Mouse (Mus musculus): Measurements from ENCODE around the gene Gm28308.

DNA sequence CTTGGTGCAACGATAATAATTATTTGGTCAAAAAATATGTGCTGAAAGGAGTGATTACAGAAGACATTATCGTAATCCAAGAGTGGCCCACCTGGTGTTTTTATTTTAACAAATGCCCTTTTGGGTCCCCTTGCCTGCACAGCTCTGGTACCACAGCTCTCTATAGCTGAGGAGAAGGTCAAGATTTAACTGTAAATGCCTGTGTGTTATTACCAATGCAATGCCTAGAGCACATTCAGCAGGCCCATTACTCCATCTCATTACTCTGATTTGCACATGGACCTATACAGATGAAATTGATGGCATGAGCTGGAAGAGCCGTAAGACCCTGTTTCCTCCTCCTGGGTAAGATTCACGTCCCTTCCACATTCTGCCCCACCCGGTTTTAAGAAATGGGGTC, 74.0 kb downstream of the Gm28308 start:
- TF ChIP-seq GATA1 (IDR thresholded peaks at IDR 0.05; ENCODE audit: low read length): no peak
- TF ChIP-seq TAL1 (IDR thresholded peaks at IDR 0.05; ENCODE audit: low read length): no peak
